Mouse (Mus musculus) activated CD4-positive, CD25-positive, alpha-beta regulatory T cell, adult 9 weeks (primary cell): ENCODE data around the gene Olfr1408. TPM values are rescaled to one million over a fixed set of nuclear protein-coding genes. Genes with fewer than 3 reads are reported as not detected.

Experiments used
- polyA plus RNA-seq: library from polyadenylated mRNA; unstranded; fragments of 100-300 nt; shearing (Covaris generic); gene quantifications from one replicate; pipeline ENCODE4 v1.2.1, GENCODE M21; 2017

The Olfr1408 gene
- polyA plus RNA-seq: not detected

GRCm38 (mm10) chr1:173137274-173137673 lies at the start of gene Olfr1408:
Gene Olfr1408 (minus strand): TSS chr1:173137374.

Other genes with a start within 250 kb of the Olfr1408 start
- not detected for gene Apcs, start 242.3 kb downstream of the Olfr1408 start, polyA plus RNA-seq
- not detected for gene Olfr16, start 187.0 kb downstream of the Olfr1408 start, polyA plus RNA-seq
- not detected for gene Olfr1406, start 53.3 kb upstream of the Olfr1408 start, polyA plus RNA-seq
- not detected for gene Olfr218, start 60.4 kb upstream of the Olfr1408 start, polyA plus RNA-seq
- not detected for gene Olfr1404, start 75.0 kb upstream of the Olfr1408 start, polyA plus RNA-seq
- gene Fcer1a, start 89.8 kb upstream of the Olfr1408 start, polyA plus RNA-seq: not detected
- not detected for gene Olfr418, start 128.6 kb upstream of the Olfr1408 start, polyA plus RNA-seq
- gene Mptx2, start 140.4 kb upstream of the Olfr1408 start, polyA plus RNA-seq: not detected
- gene Ackr1, start 196.4 kb upstream of the Olfr1408 start, polyA plus RNA-seq: not detected
- gene Aim2, start 213.5 kb upstream of the Olfr1408 start, polyA plus RNA-seq: 69.2 TPM
- gene Cadm3, start 230.3 kb upstream of the Olfr1408 start, polyA plus RNA-seq: not detected